Mouse (Mus musculus): Measurements from ENCODE around the gene Vwa1. TPM values are rescaled to one million over a fixed set of nuclear protein-coding genes. Genes with fewer than 3 reads are reported as not detected.
A peak's percentile ranks its signal among the peaks of the same experiment; 100 is the strongest.

The Vwa1 gene
- polyA plus RNA-seq, 1 experiment from 2014 or later: 14.8 TPM

DNA sequence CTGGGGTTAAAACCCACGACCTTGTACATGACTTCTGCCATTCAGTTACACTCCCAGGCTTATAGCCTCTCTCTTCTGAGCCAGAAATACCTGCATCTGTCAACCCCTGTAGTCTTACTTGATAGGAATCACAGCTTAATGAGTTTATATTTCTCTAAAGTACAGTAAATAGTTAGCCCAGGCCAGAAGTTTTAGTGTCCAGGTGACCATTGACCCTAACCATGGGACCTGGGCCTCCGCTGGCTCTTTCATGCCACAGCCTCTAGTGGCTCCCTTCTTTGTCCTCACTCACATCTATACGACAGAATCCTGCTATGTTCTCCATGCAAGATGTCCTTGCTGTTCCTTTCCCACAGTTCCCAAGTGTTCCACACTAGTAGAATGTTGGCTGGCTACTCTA is 33.3 kb upstream of the Vwa1 start:
- TF ChIP-seq CTCF (IDR thresholded peaks at IDR 0.05; ENCODE audit: low read depth): no peak
- DNase-seq (ENCODE audit: low spot score) (no peak), ATAC-seq (replicated peaks; ENCODE audit: low FRiP score, low read depth) (no peak)
- Histone ChIP-seq H3K4me2 (ENCODE audit: low read length) (no peak overlapping the region), H3K9me3 (replicated peaks; ENCODE audit: low read length) (no peaks in the 10 kb centered on the region), H3K27ac (no peak overlapping the region), H3K4me1 (replicated peaks; ENCODE audit: insufficient read depth, low read length) (peaks cover 7% of the 10 kb centered on the region), H3K27me3 (ENCODE audit: insufficient read depth, low read length) (no peaks in the 10 kb centered on the region), H3K36me3 (ENCODE audit: insufficient read depth, low read length) (peaks cover 32% of the 10 kb centered on the region), H3K9ac (ENCODE audit: low read depth, low read length) (no peak overlapping the region), H3K4me3 (replicated peaks; ENCODE audit: low read depth, low read length) (no peak overlapping the region)
- WGBS: 79% methylated on average over 3 of the region's 3 CpGs

DNA sequence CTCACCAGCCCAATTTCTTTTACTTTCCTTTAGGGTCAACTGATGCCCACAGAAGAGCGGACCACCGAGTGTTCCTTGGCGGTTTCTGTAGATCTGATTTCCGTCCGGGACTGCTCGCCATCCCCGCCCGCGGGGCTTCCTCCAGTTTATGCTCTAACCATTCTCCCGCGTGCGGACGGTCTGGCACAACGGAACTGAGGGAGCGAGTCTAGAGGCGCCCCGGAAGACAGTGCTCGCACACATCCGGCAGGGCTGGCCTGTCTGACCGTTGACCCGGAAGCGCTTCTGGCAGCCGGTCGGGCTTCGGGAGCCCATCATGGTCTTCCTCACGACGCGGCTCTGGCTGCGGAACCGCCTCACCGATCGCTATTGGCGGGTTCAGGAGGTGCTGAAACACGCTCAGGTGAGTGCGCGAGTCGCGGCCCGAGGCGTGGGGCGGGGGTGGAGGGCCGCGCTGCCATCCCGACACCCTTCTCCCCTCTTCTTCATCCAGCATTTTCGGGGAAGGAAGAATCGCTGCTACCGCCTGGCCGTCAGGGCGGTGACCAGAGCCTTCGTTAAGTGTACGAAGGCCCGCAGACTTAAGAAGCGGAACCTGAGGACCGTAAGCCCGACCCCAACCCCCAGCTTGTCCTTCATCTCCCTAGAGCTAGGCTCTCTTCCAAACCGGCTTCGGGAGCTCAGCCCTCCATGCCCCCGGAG is 29.0 kb upstream of the Vwa1 start:
- TF ChIP-seq CTCF (IDR thresholded peaks at IDR 0.05; ENCODE audit: low read depth): no peak
- Histone ChIP-seq H3K27ac (peak overlapping the region; percentile 81), H3K36me3 (ENCODE audit: insufficient read depth, low read length) (peaks cover 11% of the 10 kb centered on the region), H3K9me3 (replicated peaks; ENCODE audit: low read length) (no peaks in the 10 kb centered on the region), H3K27me3 (ENCODE audit: insufficient read depth, low read length) (no peaks in the 10 kb centered on the region), H3K4me2 (ENCODE audit: low read length) (peak overlapping the region; percentile 80), H3K4me1 (replicated peaks; ENCODE audit: insufficient read depth, low read length) (peaks cover 9% of the 10 kb centered on the region), H3K4me3 (replicated peaks; ENCODE audit: low read depth, low read length) (peak overlapping the region; percentile 90), H3K9ac (ENCODE audit: low read depth, low read length) (peak overlapping the region; percentile 90)
- DNase-seq (ENCODE audit: low spot score) (peak; percentile 97), ATAC-seq (replicated peaks; ENCODE audit: low FRiP score, low read depth) (peak; percentile 99)
- under 1% methylated on average over 58 of the region's 58 CpGs for WGBS

DNA sequence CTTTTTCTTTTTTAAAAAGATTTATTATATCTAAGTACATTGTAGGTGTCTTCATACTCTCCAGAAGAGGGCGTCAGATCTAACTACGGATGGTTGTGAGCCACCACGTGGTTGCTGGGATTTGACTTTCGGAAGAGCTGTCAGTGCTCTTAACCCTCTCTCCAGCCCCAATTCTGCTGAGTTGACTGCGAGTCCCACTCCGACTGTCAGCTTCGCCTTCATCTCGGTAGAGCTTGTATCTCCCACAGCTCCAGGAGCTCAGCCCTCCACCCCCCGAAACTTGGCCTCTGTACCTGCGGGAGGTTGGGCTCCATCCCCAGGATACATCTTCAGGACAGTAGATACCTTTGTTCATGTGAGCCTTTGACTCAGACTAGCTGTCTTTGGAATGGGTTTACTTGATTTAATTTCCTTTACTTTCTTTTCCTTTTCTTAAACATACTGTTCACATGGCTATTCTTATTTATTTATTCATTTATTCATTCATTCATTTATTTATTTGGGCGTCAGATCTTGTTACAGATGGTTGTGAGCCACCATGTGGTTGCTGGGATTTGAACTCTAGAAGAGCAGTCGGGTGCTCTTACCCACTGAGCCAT is 28.3 kb upstream of the Vwa1 start, which contains the start of gene Mrpl20:
Gene Mrpl20, plus strand, starts transcription at position 138 of the 599 bp plus-strand sequence.
- whole genome bisulfite sequencing: 13% methylated on average over 12 of the region's 12 CpGs
- Histone ChIP-seq H3K9me3 (replicated peaks; ENCODE audit: low read length) (no peaks in the 10 kb centered on the region), H3K27me3 (ENCODE audit: insufficient read depth, low read length) (no peaks in the 10 kb centered on the region), H3K4me1 (replicated peaks; ENCODE audit: insufficient read depth, low read length) (peaks cover 9% of the 10 kb centered on the region), H3K27ac (peak within 1 kb of the TSS; percentile 81), H3K36me3 (ENCODE audit: insufficient read depth, low read length) (peaks cover 9% of the 10 kb centered on the region; the same call in 1 of the 2 replicates), H3K9ac (ENCODE audit: low read depth, low read length) (peak within 1 kb of the TSS; percentile 90), H3K4me3 (replicated peaks; ENCODE audit: low read depth, low read length) (peak within 1 kb of the TSS; percentile 90), H3K4me2 (ENCODE audit: low read length) (peak within 1 kb of the TSS; percentile 80)
- ATAC-seq (replicated peaks; ENCODE audit: low FRiP score, low read depth): no peak; the same call in 1 of the 2 replicates
- TF ChIP-seq CTCF (IDR thresholded peaks at IDR 0.05; ENCODE audit: low read depth): peak; percentile 42; the same call in 1 of the 2 replicates
- DNase-seq (ENCODE audit: low spot score): peak; percentile 58

DNA sequence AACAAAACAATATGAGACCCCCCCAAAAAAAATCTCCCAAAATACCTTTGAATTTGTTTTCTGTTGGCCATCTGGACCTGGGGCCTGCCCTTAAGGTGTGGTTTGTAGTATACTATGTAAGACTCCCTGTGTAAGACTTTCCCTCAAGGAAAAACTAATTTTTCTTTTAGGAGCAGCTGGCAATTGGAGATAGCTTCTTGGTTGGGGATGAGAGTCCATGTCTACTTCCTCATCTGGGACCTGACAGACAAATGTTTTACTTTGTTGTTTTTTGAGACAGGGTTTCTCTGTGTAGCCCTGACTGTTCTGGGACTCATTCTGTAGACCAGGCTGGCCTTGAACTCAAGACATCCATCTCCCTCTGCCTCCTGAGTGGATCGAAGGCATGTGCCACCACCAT is 27.6 kb upstream of the Vwa1 start:
- Histone ChIP-seq H3K4me1 (replicated peaks; ENCODE audit: insufficient read depth, low read length) (peaks cover 9% of the 10 kb centered on the region), H3K36me3 (ENCODE audit: insufficient read depth, low read length) (0 out of 2 replicates have a peak, but pooled peaks cover 3% of the 10 kb centered on the region), H3K9ac (ENCODE audit: low read depth, low read length) (no peak overlapping the region), H3K27ac (no peak overlapping the region), H3K9me3 (replicated peaks; ENCODE audit: low read length) (no peaks in the 10 kb centered on the region), H3K4me3 (replicated peaks; ENCODE audit: low read depth, low read length) (no peak overlapping the region), H3K27me3 (ENCODE audit: insufficient read depth, low read length) (no peaks in the 10 kb centered on the region), H3K4me2 (ENCODE audit: low read length) (no peak overlapping the region)
- TF ChIP-seq CTCF (IDR thresholded peaks at IDR 0.05; ENCODE audit: low read depth): no peak
- DNase-seq (ENCODE audit: low spot score) (no peak), ATAC-seq (replicated peaks; ENCODE audit: low FRiP score, low read depth) (no peak)
- 92% methylated on average over 1 of the region's 1 CpGs for WGBS

DNA sequence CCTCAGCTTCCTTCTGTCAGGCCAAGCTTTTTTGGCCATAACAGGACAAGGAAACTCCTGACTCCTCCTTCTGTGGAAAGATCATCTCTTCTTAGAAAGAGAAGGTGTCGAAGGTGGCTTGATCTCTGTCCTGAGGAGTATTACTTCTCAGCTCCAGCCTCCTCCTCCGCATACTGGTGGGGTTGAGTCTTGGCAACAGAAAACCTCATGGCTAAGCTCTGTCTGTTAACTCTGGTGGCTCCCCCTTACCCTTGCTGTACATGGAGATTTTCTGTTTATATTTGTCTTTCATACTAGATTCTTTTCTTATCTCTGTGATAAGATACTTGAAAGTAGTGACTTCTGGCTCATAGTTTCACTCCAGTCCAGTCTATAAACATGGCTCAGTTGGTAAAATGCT is 19.2 kb upstream of the Vwa1 start:
- ATAC-seq (replicated peaks; ENCODE audit: low FRiP score, low read depth) (no peak), DNase-seq (ENCODE audit: low spot score) (no peak)
- no peak for TF ChIP-seq CTCF (IDR thresholded peaks at IDR 0.05; ENCODE audit: low read depth)
- Histone ChIP-seq H3K27me3 (ENCODE audit: insufficient read depth, low read length) (no peaks in the 10 kb centered on the region), H3K27ac (no peak overlapping the region), H3K4me3 (replicated peaks; ENCODE audit: low read depth, low read length) (no peak overlapping the region), H3K9ac (ENCODE audit: low read depth, low read length) (no peak overlapping the region), H3K4me2 (ENCODE audit: low read length) (no peak overlapping the region), H3K9me3 (replicated peaks; ENCODE audit: low read length) (no peaks in the 10 kb centered on the region), H3K36me3 (ENCODE audit: insufficient read depth, low read length) (no peaks in the 10 kb centered on the region), H3K4me1 (replicated peaks; ENCODE audit: insufficient read depth, low read length) (0 out of 2 replicates have a peak, but pooled peaks cover 7% of the 10 kb centered on the region)
- 37% methylated on average over 2 of the region's 2 CpGs for WGBS

DNA sequence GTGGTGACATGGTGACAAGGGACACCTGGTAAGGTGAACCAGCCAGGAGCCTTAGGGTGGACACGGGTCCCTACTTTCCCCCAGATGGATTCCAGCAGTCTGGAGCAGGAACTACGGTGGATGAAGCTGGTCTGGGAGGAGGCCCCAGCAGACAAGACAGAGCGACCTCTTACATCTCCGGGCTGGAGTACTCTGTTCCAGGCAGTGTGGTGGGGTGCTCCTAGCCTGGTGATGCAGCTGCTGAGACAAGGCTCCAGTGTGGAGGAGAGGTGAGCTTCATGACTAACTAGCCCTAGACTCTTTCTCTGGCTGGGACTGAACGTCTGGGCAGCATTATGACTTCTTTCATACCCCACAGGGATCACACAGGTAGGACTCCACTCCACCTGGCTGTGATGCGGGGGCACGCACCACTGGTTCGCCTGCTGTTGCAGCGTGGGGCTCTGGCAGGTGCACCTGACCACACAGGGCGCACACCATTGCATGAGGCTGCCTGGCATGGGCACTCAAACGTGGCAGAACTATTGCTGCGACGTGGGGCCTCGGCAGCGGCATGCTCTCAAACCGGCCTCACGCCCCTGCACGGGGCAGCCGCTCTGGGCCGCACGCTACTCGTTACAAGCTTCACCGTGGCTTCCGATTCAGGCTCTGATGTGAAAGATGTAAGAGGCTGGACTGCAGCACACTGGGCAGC is 16.9 kb upstream of the Vwa1 start:
- ATAC-seq (replicated peaks; ENCODE audit: low FRiP score, low read depth) (peak; percentile 75), DNase-seq (ENCODE audit: low spot score) (no peak)
- no peak overlapping the region; the same call in 1 of the 2 replicates for H3K27ac ChIP-seq

More for the DNA sequence above, 16.9 kb upstream of the Vwa1 start:
- H3K4me3 ChIP-seq (replicated peaks; ENCODE audit: low read depth, low read length): no peak overlapping the region
- H3K4me1 ChIP-seq (replicated peaks; ENCODE audit: insufficient read depth, low read length): 0 out of 2 replicates have a peak, but pooled peaks cover 7% of the 10 kb centered on the region
- TF ChIP-seq CTCF (IDR thresholded peaks at IDR 0.05; ENCODE audit: low read depth): no peak
- H3K9me3 ChIP-seq (replicated peaks; ENCODE audit: low read length): no peaks in the 10 kb centered on the region
- no peaks in the 10 kb centered on the region for H3K36me3 ChIP-seq (ENCODE audit: insufficient read depth, low read length)
- no peaks in the 10 kb centered on the region for H3K27me3 ChIP-seq (ENCODE audit: insufficient read depth, low read length)
- no peak overlapping the region for H3K9ac ChIP-seq (ENCODE audit: low read depth, low read length)
- 29% methylated on average over 24 of the region's 24 CpGs for WGBS
- H3K4me2 ChIP-seq (ENCODE audit: low read length): peak overlapping the region; percentile 4; the same call in 1 of the 2 replicates

Measured in kidney, postnatal 0 days (tissue).